8 mouse cellular contexts compared by ENCODE assay signal in the genomic region with DNA sequence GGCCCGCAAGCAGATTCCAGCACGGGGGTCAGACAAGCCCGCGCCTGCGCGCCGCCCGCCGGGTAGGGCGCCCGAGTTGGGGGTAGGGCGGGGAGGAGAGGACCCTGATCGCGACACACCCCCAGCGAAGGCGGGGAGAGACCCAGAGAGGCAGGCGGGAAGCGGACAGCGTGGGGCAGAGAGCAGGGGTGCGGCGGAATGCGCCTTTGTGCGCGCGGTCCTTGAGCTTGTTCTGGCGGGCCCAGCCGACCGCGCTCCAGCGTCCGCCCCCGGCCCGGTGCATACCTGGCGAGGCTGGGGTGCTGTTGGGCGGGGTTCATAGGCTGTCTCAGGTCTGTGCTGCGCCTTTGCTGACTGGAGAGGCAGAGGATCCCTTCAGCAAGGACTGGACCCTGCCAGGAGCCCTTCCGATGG. TPM values are rescaled to one million over a fixed set of nuclear protein-coding genes. Genes with fewer than 3 reads are reported as not detected.
DNase-seq lines count a peak whose midpoint lies in the region; ATAC-seq and TF ChIP-seq lines count a peak whose summit lies in the region.

No protein-coding gene starts in this region.

- no peak for TF ChIP-seq CTCF in lung, postnatal 0 days (IDR thresholded peaks at IDR 0.05)
- no peak for TF ChIP-seq CTCF in lung, adult 2 months (IDR thresholded peaks at IDR 0.05; ENCODE audit: insufficient read depth, low read length)
- TF ChIP-seq CTCF in small intestine, adult 2 months (IDR thresholded peaks at IDR 0.05; ENCODE audit: extremely low read depth, insufficient read length, insufficient replicate concordance, low read depth, low read length) = no peak

- H3K36me3 ChIP-seq in lung, postnatal 0 days (ENCODE audit: insufficient read depth, low read length) = no peaks in the 10 kb centered on the region
- no peaks in the 10 kb centered on the region for H3K36me3 ChIP-seq in forebrain, embryonic 14.5 days (ENCODE audit: control insufficient read depth, insufficient read depth, low read length)
- H3K36me3 ChIP-seq in limb, embryonic 15.5 days = no peaks in the 10 kb centered on the region
- no peaks in the 10 kb centered on the region for H3K36me3 ChIP-seq in small intestine, adult 2 months (ENCODE audit: control insufficient read depth, insufficient read depth, low read length)

- TF ChIP-seq POLR2A in lung, adult 2 months (IDR thresholded peaks at IDR 0.05; ENCODE audit: borderline replicate concordance, extremely low read depth, low read depth, low read length) = no peak
- TF ChIP-seq POLR2A in small intestine, adult 2 months (IDR thresholded peaks at IDR 0.05; ENCODE audit: low read depth, low read length) = no peak

- 0 out of 2 replicates have a peak overlapping the region, but pooled peaks have one; percentile 4 for H3K9ac ChIP-seq in lung, postnatal 0 days (replicated peaks; ENCODE audit: low read depth)
- H3K9ac ChIP-seq in forebrain, embryonic 14.5 days (ENCODE audit: low read length) = peak overlapping the region; percentile 35
- H3K9ac ChIP-seq in limb, embryonic 15.5 days = 0 out of 2 replicates have a peak overlapping the region, but pooled peaks have one; percentile 15

- TF ChIP-seq EP300 in lung, postnatal 0 days (IDR thresholded peaks at IDR 0.05) = no peak

- DNase-seq in lung, postnatal 0 days (ENCODE audit: low spot score) = peak; percentile 65
- no peak for DNase-seq in lung, adult 2 months
- no peak for DNase-seq in forebrain, embryonic 14.5 days (ENCODE audit: low spot score)
- DNase-seq in cerebellum, postnatal 25 days = no peak
- DNase-seq in frontal cortex, postnatal 25 days (ENCODE audit: low spot score in 2 of 2) = no peak
- no peak for DNase-seq in adrenal gland, adult 18-20 months (ENCODE audit: low spot score in 2 of 2)

- peak; percentile 70 for ATAC-seq in lung, postnatal 0 days
- ATAC-seq in forebrain, embryonic 14.5 days = no peak
- ATAC-seq in limb, embryonic 15.5 days (ENCODE audit: insufficient number of reproducible peaks, low FRiP score, low TSS enrichment, low read depth) = no peak

- H3K4me2 ChIP-seq in lung, postnatal 0 days (replicated peaks; ENCODE audit: low read depth, low read length) = peak overlapping the region; percentile 59
- peak overlapping the region; percentile 46 for H3K4me2 ChIP-seq in forebrain, embryonic 14.5 days (ENCODE audit: low read length)
- H3K4me2 ChIP-seq in limb, embryonic 15.5 days = peak overlapping the region; percentile 85

- H3K4me1 ChIP-seq in lung, postnatal 0 days (ENCODE audit: insufficient read depth, low read depth, low read length) = peaks cover 28% of the 10 kb centered on the region
- H3K4me1 ChIP-seq in lung, adult 2 months (ENCODE audit: control insufficient read depth, insufficient read depth, low read length) = peaks cover 22% of the 10 kb centered on the region
- H3K4me1 ChIP-seq in forebrain, embryonic 14.5 days (ENCODE audit: control insufficient read depth, insufficient read depth, low read length) = no peaks in the 10 kb centered on the region
- H3K4me1 ChIP-seq in limb, embryonic 15.5 days = peaks cover 34% of the 10 kb centered on the region
- H3K4me1 ChIP-seq in small intestine, adult 2 months (ENCODE audit: control insufficient read depth, insufficient read depth, insufficient read length, low read length) = peaks cover 33% of the 10 kb centered on the region

- H3K27ac ChIP-seq in lung, postnatal 0 days (ENCODE audit: low read length) = peak overlapping the region; percentile 16; the same call in 1 of the 2 replicates
- H3K27ac ChIP-seq in forebrain, embryonic 14.5 days (ENCODE audit: low read depth, low read length) = no peak overlapping the region
- H3K27ac ChIP-seq in limb, embryonic 15.5 days = peak overlapping the region; percentile 44; the same call in 1 of the 2 replicates
- no peak overlapping the region for H3K27ac ChIP-seq in small intestine, adult 2 months (ENCODE audit: insufficient read depth, low read depth, low read length)

- H3K27me3 ChIP-seq in lung, postnatal 0 days (replicated peaks; ENCODE audit: insufficient read depth, low read length) = peaks cover 18% of the 10 kb centered on the region
- peaks cover 49% of the 10 kb centered on the region for H3K27me3 ChIP-seq in forebrain, embryonic 14.5 days (replicated peaks; ENCODE audit: control insufficient read depth, insufficient read depth, low read length)
- H3K27me3 ChIP-seq in limb, embryonic 15.5 days = peaks cover 73% of the 10 kb centered on the region
- H3K27me3 ChIP-seq in small intestine, adult 2 months (ENCODE audit: control insufficient read depth, insufficient read depth, low read length) = peaks cover 5% of the 10 kb centered on the region; the same call in 1 of the 2 replicates

- peak overlapping the region; percentile 30 for H3K4me3 ChIP-seq in lung, postnatal 0 days (ENCODE audit: low read depth, low read length)
- no peak overlapping the region for H3K4me3 ChIP-seq in lung, adult 2 months (replicated peaks; ENCODE audit: extremely low read depth, low read depth, low read length)
- peak overlapping the region; percentile 26 for H3K4me3 ChIP-seq in forebrain, embryonic 14.5 days (ENCODE audit: low read depth, low read length)
- peak overlapping the region; percentile 42 for H3K4me3 ChIP-seq in limb, embryonic 15.5 days
- H3K4me3 ChIP-seq in small intestine, adult 2 months (ENCODE audit: low read depth, low read length) = peak overlapping the region; percentile 44

- H3K9me3 ChIP-seq in lung, postnatal 0 days (ENCODE audit: low read length) = no peaks in the 10 kb centered on the region
- H3K9me3 ChIP-seq in forebrain, embryonic 14.5 days (replicated peaks; ENCODE audit: control insufficient read depth, low read length) = no peaks in the 10 kb centered on the region
- no peaks in the 10 kb centered on the region for H3K9me3 ChIP-seq in limb, embryonic 15.5 days

- WGBS in lung, postnatal 0 days = 2% methylated on average over 30 of the region's 37 CpGs
- WGBS in lung, adult 2 months = 10% methylated on average over 34 of the region's 37 CpGs
- under 1% methylated on average over 34 of the region's 37 CpGs for WGBS in forebrain, embryonic 14.5 days
- under 1% methylated on average over 36 of the region's 37 CpGs for WGBS in limb, embryonic 15.5 days
- WGBS in small intestine, adult 2 months = under 1% methylated on average over 37 of the region's 37 CpGs

RNA-seq across cellular contexts. Expression of gene Gpr132, which starts 9.6 kb away (rescaled TPM):
- 0.25 and 0.40 TPM in 2 replicates for polyA plus RNA-seq in lung, postnatal 0 days (2015; fragmentation: Nextera tagmentation; extraction: Ambion mirVana)
- 9.2 and 12.9 TPM in 2 replicates for polyA plus RNA-seq in lung, adult 2 months (2012; rRNA removed)
- not detected in 2 replicates for polyA plus RNA-seq in forebrain, embryonic 14.5 days (2014; fragmentation: Nextera tagmentation; extraction: Ambion mirVana)
- polyA plus RNA-seq in limb, embryonic 15.5 days (2015; fragmentation: Nextera tagmentation; extraction: Ambion mirVana) = 0.20 and 0.41 TPM in 2 replicates
- polyA plus RNA-seq in small intestine, adult 2 months (2012; rRNA removed) = 5.4 and 8.2 TPM in 2 replicates
- under 1 TPM; 0.54 to 0.66 TPM for total RNA-seq in adrenal gland, adult 18-20 months (2021)

RNA-seq across cellular contexts. Expression of gene Cdca4, which starts 48.4 kb away (rescaled TPM):
- polyA plus RNA-seq in lung, postnatal 0 days (2015; fragmentation: Nextera tagmentation; extraction: Ambion mirVana) = 28.1 and 29.5 TPM in 2 replicates
- polyA plus RNA-seq in lung, adult 2 months (2012; rRNA removed) = 17.0 and 21.4 TPM in 2 replicates
- 101 and 112 TPM in 2 replicates for polyA plus RNA-seq in forebrain, embryonic 14.5 days (2014; fragmentation: Nextera tagmentation; extraction: Ambion mirVana)
- 105 TPM in 2 replicates for polyA plus RNA-seq in limb, embryonic 15.5 days (2015; fragmentation: Nextera tagmentation; extraction: Ambion mirVana)
- polyA plus RNA-seq in small intestine, adult 2 months (2012; rRNA removed) = 8.0 and 15.8 TPM in 2 replicates
- total RNA-seq in adrenal gland, adult 18-20 months (2021) = 10 to 100 TPM; 13.9 to 14.3 TPM

RNA-seq across cellular contexts. Expression of gene Jag2, which starts 52.0 kb away (rescaled TPM):
- polyA plus RNA-seq in lung, postnatal 0 days (2015; fragmentation: Nextera tagmentation; extraction: Ambion mirVana) = 6.0 and 7.7 TPM in 2 replicates
- polyA plus RNA-seq in lung, adult 2 months (2012; rRNA removed) = 54.0 and 62.8 TPM in 2 replicates
- 5.3 and 7.5 TPM in 2 replicates for polyA plus RNA-seq in forebrain, embryonic 14.5 days (2014; fragmentation: Nextera tagmentation; extraction: Ambion mirVana)
- polyA plus RNA-seq in limb, embryonic 15.5 days (2015; fragmentation: Nextera tagmentation; extraction: Ambion mirVana) = 10.3 and 11.6 TPM in 2 replicates
- 6.2 and 9.1 TPM in 2 replicates for polyA plus RNA-seq in small intestine, adult 2 months (2012; rRNA removed)
- total RNA-seq in adrenal gland, adult 18-20 months (2021) = 1 to 10 TPM; 4.7 to 9.0 TPM

Comparison
In these comparisons a context has a peak if more than half of its experiments do, and no peak if none do; other contexts are left out.
1. H3K27ac ChIP-seq: peak in lung, postnatal 0 days (single experiment) and limb, embryonic 15.5 days (single experiment); none in forebrain, embryonic 14.5 days (single experiment) and small intestine, adult 2 months (single experiment).
2. Peak in every context shown above with its lines, with median percentiles within 50 percentile points of each other: H3K4me2 ChIP-seq and H3K9ac ChIP-seq.